Mouse (Mus musculus) B cell, adult 2 months (primary cell): Measurements from ENCODE around the gene Kalrn.
A peak's percentile ranks its signal among the peaks of the same experiment; 100 is the strongest.

Source experiments
- DNase-seq, 2 experiments: peaks; one replicate each; pipeline ENCODE4 v3.0.0; 2022

The Kalrn gene

GRCm38 (mm10) chr16:33953008-33953407 lies 620.3 kb downstream of the Kalrn start:
- no peak for DNase-seq

DNA sequence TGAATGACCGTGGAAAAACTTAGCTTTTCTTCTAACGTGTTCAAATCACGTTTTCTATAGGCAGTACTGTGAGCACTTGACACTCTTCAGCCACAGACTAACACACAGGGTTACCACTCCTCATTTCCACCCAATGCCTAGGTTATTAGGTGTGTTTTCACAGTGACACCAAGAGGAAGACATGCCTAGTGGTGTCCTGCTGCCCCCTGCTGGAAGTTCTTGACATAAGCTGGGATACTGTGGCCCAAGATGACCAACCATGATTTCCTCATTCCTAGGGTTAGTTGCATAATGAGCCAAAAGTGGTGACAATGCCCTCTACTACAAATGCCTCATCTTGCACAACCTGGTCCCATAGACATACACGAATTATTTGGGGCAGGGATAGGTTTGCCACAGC lies 622.5 kb downstream of the Kalrn start:
- peak; percentile 85 to 87 for DNase-seq

GRCm38 (mm10) chr16:33950386-33950785 lies 622.9 kb downstream of the Kalrn start:
- peak in 1 of 2 experiments; percentile 14 for DNase-seq

DNA sequence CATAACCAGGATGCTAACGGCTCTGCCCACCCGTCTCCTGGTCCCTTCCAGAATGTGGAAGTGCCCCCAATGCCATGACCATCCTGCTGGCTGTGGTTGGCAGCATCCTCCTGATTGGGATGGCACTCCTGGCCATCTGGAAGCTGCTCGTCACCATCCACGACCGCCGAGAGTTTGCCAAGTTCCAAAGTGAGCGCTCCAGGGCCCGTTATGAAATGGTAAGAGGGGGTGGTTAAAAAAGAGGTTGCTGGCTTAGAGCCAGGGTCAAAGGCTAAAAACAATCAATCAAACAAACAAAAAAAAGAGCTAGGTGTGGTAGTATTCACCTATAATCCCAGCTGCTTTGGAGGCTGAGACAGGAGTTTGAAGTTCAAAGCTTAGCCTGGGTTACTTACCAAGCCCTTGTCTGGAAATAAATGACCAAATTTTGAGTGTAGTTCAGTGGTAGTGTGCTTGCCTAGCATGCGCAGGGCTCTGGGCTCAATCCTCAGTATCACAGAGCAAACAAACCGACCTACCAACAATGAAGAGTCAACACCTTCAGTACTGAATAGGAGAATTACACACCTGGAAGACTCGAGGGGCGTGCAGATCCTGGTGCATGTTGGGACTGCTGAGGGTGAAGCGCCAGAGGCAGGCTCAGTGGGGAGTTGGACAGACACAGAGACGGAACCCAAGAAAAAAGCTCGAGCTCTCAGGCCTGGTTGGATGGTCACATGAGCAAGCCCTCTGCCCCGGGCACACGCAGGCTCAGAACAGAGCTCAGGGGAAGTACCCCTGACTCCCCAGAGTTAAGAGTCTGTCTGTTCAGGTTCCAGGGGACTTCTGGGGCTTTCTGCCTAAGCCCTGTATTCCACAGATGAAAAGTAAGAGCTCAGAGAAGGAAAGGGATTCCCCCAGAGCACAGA lies 625.4 kb downstream of the Kalrn start:
- no peak for DNase-seq

GRCm38 (mm10) chr16:33946021-33946420 lies 627.3 kb downstream of the Kalrn start:
- no peak for DNase-seq

GRCm38 (mm10) chr16:33944772-33945171 lies 628.6 kb downstream of the Kalrn start:
- DNase-seq: no peak

GRCm38 (mm10) chr16:33944126-33944525 lies 629.2 kb downstream of the Kalrn start:
- DNase-seq: no peak

- DNase-seq: no peak
These were observed 629.9 kb downstream of the Kalrn start for GRCm38 (mm10) chr16:33943388-33943787.

DNA sequence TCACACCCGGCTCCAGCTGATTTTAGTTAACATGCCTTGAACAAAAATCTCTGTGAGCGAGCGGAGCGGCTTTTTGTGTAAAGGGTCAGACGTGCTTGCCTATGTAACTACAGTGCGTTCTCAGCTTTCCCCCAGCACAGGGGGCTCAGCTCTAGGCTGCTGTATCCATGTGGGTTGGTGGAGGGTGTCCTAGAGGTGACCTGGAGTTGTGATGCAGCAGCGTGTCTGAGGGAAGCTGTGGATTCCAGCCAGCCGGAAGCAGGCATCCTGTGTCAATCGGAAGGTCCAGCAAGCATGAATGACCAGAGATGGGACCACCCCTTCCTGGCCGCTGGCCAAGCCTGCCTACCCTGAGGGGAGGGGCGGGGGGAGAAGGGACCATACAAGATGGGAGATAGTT lies 631.0 kb downstream of the Kalrn start:
- no peak for DNase-seq

- DNase-seq: no peak
These were observed 632.0 kb downstream of the Kalrn start for GRCm38 (mm10) chr16:33941271-33941781.

DNA sequence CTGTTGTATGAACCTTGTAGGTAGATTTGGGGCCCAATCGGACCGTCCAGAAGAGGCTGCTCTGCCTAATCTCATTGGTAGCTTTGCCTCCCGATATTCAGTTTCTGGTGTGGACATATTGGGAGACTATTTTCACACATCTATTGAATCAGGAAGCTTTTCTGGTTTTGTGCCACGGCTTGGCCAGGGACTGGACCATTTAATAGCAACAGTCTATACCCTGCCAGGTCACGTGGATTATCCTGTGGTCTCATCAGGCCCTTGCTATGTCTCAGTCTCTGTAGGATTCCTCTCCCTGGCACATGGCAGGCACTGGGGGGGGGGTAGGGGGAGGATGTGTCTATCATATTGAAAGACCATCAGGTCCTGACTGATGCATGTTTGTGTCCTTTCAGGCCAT lies 633.2 kb downstream of the Kalrn start:
- DNase-seq: no peak

DNA sequence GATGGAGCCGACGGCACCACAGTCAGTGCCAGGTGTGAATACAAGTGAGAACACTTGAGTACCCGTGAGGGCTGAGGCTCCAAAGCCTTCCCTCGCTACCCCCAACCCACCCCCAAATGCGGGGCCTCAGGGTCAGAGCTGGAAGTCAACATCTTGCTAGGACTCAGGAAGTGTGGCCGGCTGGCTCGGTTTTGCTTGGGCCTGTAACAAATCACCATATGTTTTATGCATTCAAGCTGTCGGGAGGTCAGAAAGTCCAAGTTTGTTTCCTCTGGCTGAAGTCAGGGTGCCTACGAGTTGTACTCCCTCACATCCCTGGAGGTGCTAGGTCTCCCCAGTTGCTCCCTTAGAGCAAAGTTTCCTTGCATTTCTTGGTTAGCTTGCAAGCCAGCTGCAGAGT lies 633.7 kb downstream of the Kalrn start:
- DNase-seq: no peak

- no peak for DNase-seq
These were observed 634.2 kb downstream of the Kalrn start for GRCm38 (mm10) chr16:33939133-33939531.

DNA sequence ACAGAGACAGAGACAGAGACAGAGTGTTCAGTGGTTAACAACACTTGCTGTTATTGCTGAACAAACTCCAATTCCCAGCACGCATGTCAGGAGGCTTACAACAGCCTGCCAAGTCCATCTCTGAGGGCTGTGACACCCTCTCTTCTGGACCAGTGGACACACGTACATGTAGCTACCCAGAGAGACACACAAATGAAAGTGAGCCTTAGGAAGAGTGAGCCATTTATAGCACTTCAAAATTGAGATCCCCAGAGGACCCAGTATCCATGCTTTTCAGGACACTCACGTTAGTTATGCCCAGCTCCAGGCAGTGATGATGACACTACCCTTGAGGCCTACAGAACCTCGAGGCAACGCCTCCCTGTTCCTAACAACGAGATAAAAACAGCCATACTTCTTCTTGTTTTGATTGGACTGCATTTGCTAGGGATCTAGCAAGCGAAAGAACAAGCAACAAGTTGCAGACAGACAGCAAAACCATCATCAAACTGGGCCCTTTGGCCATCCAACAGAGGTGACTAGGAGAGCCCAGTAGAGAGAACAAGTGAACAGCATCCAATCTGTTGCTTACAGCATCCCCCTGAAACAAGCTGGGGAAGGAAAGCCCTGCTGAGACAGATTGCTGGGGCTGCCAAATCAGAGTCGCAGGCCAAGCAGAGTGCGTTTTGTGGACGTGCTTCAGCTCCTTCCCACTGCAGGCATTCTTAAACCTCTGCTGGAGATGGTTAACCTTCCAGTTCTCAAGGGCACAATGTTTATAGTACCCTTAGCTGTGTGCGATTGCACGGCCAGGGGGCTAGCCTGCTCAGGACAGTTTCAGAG lies 634.8 kb downstream of the Kalrn start:
- DNase-seq: no peak

DNA sequence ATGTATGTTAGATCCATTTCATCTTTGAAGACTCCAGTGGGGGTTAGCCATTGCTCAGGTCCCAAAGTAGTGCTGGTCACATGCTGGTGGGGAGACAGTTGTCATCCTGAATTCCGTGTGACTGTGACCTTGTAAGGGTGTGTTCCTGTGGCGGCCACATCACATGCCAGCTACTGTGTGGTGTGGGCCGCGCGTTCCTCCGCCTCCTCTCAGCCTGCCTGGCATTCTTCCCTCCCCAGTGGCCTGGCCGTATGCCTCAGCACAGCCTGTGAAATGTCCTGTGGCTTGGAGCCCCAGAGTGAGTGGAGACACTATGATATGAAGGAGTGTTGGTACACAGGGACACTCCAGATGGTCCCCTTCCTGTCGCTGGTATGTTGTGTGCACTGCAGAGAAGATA lies 635.8 kb downstream of the Kalrn start:
- DNase-seq: no peak

GRCm38 (mm10) chr16:33936885-33937284 lies 636.4 kb downstream of the Kalrn start:
- no peak for DNase-seq

DNA sequence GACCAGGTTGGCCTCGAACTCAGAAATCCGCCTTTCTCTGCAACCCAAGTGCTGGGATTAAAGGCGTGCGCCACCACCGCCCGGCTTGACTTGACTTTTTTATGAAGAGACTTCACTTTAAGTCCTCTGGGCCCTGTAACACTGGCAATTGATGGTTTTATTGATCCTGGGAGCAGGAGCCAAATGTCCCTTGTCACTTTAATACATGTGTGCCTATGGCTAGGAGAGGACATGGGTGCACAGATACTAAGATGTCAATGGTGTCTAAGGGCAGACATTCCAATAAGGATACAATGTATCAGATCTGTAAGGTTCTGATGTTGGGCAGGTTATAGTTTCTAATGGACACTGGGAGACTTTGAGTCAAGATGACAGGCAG lies 637.9 kb downstream of the Kalrn start:
- DNase-seq: no peak

DNA sequence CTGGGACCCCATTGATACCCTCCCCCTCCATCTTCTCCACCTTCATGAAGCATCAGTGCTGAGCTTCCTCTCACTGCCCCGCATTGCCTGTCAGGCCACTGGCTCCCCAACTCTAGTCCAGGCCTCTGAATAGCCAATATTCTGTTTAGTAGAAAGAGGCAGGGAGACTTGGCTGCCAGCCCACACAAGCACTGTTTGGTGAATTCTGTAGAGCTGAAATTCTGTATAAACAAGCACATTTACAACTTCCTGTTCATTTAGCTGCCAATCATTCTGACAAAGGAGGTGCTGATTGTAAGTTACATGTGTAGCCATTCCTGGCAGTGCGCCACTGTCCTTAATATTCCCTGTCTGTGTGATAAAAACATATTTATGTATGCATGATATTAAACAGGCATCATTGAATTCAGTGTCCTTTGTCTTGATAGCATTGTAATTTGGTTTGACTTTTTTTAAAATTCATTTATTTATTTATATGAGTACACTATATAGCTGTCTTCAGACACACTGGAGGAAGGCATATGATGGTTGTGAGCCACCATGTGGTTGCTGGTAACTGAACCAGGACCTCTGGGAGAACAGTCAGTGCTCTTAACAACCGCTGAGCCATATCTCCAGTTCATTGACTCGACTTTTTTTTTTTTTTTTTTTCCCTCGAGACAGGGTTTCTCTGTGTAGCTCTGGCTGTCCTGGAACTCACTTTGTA lies 638.5 kb downstream of the Kalrn start:
- no peak for DNase-seq

DNA sequence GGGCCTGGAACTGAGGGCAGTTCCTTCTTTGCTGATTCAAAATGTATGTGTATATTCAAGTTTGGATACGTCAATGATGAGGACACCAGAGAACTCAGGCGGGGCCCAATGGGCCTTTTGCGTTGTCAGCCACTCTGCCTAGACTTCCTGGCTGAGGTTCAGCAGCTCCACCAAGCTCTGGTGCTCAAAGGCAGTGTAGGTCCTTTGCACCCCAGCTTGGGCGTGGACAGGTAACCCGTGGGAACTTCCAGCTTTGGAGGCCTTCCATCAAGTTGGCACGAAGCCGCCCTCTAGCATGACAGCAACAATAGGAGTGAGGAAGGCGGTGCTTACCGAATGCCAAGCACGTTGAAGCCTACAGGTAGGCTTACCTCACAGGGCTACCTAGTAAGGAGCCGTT lies 639.9 kb downstream of the Kalrn start:
- no peak for DNase-seq

GRCm38 (mm10) chr16:33932126-33932525 lies 641.2 kb downstream of the Kalrn start:
- DNase-seq: no peak

DNA sequence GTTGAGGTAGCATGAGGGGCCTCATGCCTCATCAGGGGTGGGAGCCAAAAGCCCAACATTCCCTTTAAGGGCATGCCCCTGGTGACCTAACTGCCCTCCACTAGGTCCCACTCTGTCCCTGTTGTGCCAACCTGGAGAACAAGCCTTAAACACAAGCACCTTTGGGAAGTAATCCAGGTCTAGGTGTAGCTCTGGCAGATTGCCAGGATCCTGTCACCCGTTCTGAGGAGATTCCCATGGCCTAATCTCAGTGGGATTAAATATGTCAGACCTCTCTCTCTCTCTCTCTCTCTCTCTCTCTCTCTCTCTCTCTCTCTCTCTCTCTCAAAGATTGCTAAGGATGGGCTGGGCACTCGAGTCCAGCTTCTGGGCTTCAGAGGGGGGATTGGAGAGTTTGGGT lies 641.6 kb downstream of the Kalrn start:
- DNase-seq: no peak

- no peak for DNase-seq
These were observed 642.5 kb downstream of the Kalrn start for GRCm38 (mm10) chr16:33930785-33931184.

- no peak for DNase-seq
These were observed 644.4 kb downstream of the Kalrn start for GRCm38 (mm10) chr16:33928788-33929462.
